Mouse (Mus musculus) kidney, adult 8-10 months (tissue): ENCODE measurements at regions not wholly inside any gene's neighbourhood (a gene's known extent, or its start where the extent isn't known, plus 50 kb on each side); places are given as distances from the start of the nearest gene placed in this dataset.

Source experiments
- DNase-seq, 2 experiments: peaks; one replicate each; pipeline ENCODE4 v3.0.0; 2022

GRCm38 (mm10) chr9:103813791-103814190 is 52.2 kb upstream of the Tmem108 start:
- no peak for DNase-seq

- DNase-seq, result no peak
Observed at GRCm38 (mm10) chr9:103818998-103819397, 57.4 kb upstream of the Tmem108 start.

GRCm38 (mm10) chr9:103821632-103822031 is 60.0 kb upstream of the Tmem108 start:
- no peak for DNase-seq

GRCm38 (mm10) chr9:103823491-103823890 is 61.9 kb upstream of the Tmem108 start:
- DNase-seq, result no peak

- no peak for DNase-seq
Observed at GRCm38 (mm10) chr9:103841199-103841598, 79.6 kb upstream of the Tmem108 start.

GRCm38 (mm10) chr9:103843836-103844235 is 82.2 kb upstream of the Tmem108 start:
- DNase-seq, result no peak

GRCm38 (mm10) chr9:103845916-103846457 is 84.3 kb upstream of the Tmem108 start:
- no peak for DNase-seq

- no peak for DNase-seq
Observed at GRCm38 (mm10) chr9:103847931-103848330, 86.3 kb upstream of the Tmem108 start.

- DNase-seq, result no peak
Observed at GRCm38 (mm10) chr9:103849079-103849478, 87.4 kb upstream of the Tmem108 start.

- no peak for DNase-seq
Observed at GRCm38 (mm10) chr9:103852691-103853090, 91.1 kb upstream of the Tmem108 start.

- DNase-seq, result peak in 1 of 2 experiments; percentile 17
Observed at GRCm38 (mm10) chr9:103860658-103861377, 99.2 kb upstream of the Tmem108 start.

GRCm38 (mm10) chr9:103862493-103862892 is 100.9 kb upstream of the Tmem108 start:
- no peak for DNase-seq

- no peak for DNase-seq
Observed at GRCm38 (mm10) chr9:103867433-103868209, 106.0 kb upstream of the Tmem108 start.

- no peak for DNase-seq
Observed at GRCm38 (mm10) chr9:103869276-103869675, 107.6 kb upstream of the Tmem108 start.

- DNase-seq, result no peak
Observed at GRCm38 (mm10) chr9:103872119-103872518, 110.5 kb upstream of the Tmem108 start.

GRCm38 (mm10) chr9:103873876-103874275 is 112.2 kb upstream of the Tmem108 start:
- DNase-seq, result no peak

- no peak for DNase-seq
Observed at GRCm38 (mm10) chr9:103877851-103878250, 116.2 kb upstream of the Tmem108 start.

- DNase-seq, result no peak
Observed at GRCm38 (mm10) chr9:103892827-103893226, 109.5 kb upstream of the Nphp3 start.

GRCm38 (mm10) chr9:103894376-103894775 is 108.0 kb upstream of the Nphp3 start:
- DNase-seq, result no peak

GRCm38 (mm10) chr9:103899311-103899710 is 103.0 kb upstream of the Nphp3 start:
- DNase-seq, result no peak

- DNase-seq, result no peak
Observed at GRCm38 (mm10) chr9:103911347-103911746, 91.0 kb upstream of the Nphp3 start.

- DNase-seq, result no peak
Observed at GRCm38 (mm10) chr9:103915126-103915525, 87.2 kb upstream of the Nphp3 start.

- no peak for DNase-seq
Observed at GRCm38 (mm10) chr9:103917771-103918170, 84.6 kb upstream of the Nphp3 start.

- DNase-seq, result no peak
Observed at GRCm38 (mm10) chr9:103922356-103922755, 80.0 kb upstream of the Nphp3 start.
